Mouse (Mus musculus): Measurements from ENCODE around the gene Btbd11.

The Btbd11 gene

GRCm38 (mm10) chr10:85522220-85522760, 135.7 kb downstream of the Btbd11 start:
- DNase-seq (ENCODE audit: low spot score) = no peak

- DNase-seq (ENCODE audit: low spot score) = no peak
These were observed 138.8 kb downstream of the Btbd11 start for GRCm38 (mm10) chr10:85525267-85526015.

GRCm38 (mm10) chr10:85526657-85527056, 140.0 kb downstream of the Btbd11 start:
- no peak for DNase-seq (ENCODE audit: low spot score)

GRCm38 (mm10) chr10:85527722-85528121, 141.1 kb downstream of the Btbd11 start:
- no peak for DNase-seq (ENCODE audit: low spot score)

GRCm38 (mm10) chr10:85533192-85533710, 146.6 kb downstream of the Btbd11 start:
- no peak for DNase-seq (ENCODE audit: low spot score)

- no peak for DNase-seq (ENCODE audit: low spot score)
These were observed 151.6 kb downstream of the Btbd11 start for GRCm38 (mm10) chr10:85538051-85538753.

- DNase-seq (ENCODE audit: low spot score) = no peak
These were observed 153.0 kb downstream of the Btbd11 start for GRCm38 (mm10) chr10:85539510-85540120.

- DNase-seq (ENCODE audit: low spot score) = no peak
These were observed 153.9 kb downstream of the Btbd11 start for GRCm38 (mm10) chr10:85540311-85541093.

GRCm38 (mm10) chr10:85541481-85541880, 154.9 kb downstream of the Btbd11 start:
- no peak for DNase-seq (ENCODE audit: low spot score)

- no peak for DNase-seq (ENCODE audit: low spot score)
These were observed 155.4 kb downstream of the Btbd11 start for GRCm38 (mm10) chr10:85541892-85542630.

- DNase-seq (ENCODE audit: low spot score) = no peak
These were observed 156.7 kb downstream of the Btbd11 start for GRCm38 (mm10) chr10:85543281-85543680.

- no peak for DNase-seq (ENCODE audit: low spot score)
These were observed 158.4 kb downstream of the Btbd11 start for GRCm38 (mm10) chr10:85544991-85545390.

GRCm38 (mm10) chr10:85555193-85555592, 168.6 kb downstream of the Btbd11 start:
- DNase-seq (ENCODE audit: low spot score) = no peak

- DNase-seq (ENCODE audit: low spot score) = no peak
These were observed 174.8 kb downstream of the Btbd11 start for GRCm38 (mm10) chr10:85561418-85561817.

GRCm38 (mm10) chr10:85571456-85571855, 184.8 kb downstream of the Btbd11 start:
- no peak for DNase-seq (ENCODE audit: low spot score)

GRCm38 (mm10) chr10:85572571-85572970, 186.0 kb downstream of the Btbd11 start:
- DNase-seq (ENCODE audit: low spot score) = no peak

- DNase-seq (ENCODE audit: low spot score) = no peak
These were observed 191.3 kb downstream of the Btbd11 start for GRCm38 (mm10) chr10:85577891-85578420.

- no peak for DNase-seq (ENCODE audit: low spot score)
These were observed 192.2 kb downstream of the Btbd11 start for GRCm38 (mm10) chr10:85578571-85579465.

- DNase-seq (ENCODE audit: low spot score) = no peak
These were observed 201.1 kb downstream of the Btbd11 start for GRCm38 (mm10) chr10:85587758-85588157.

GRCm38 (mm10) chr10:85590043-85590442, 203.4 kb downstream of the Btbd11 start:
- no peak for DNase-seq (ENCODE audit: low spot score)
